8 mouse cellular contexts compared by ENCODE assay signal in genomic region chr7:141096649-141097056, GRCm38 (mm10). TPM values are rescaled to one million over a fixed set of nuclear protein-coding genes. Genes with fewer than 3 reads are reported as not detected.
DNase-seq lines count a peak whose midpoint lies in the region; ATAC-seq and TF ChIP-seq lines count a peak whose summit lies in the region.

No protein-coding gene starts in this region.

- peak; percentile 48; the same call in 1 of the 2 replicates for TF ChIP-seq POLR2A in thymus, adult 2 months (IDR thresholded peaks at IDR 0.05; ENCODE audit: control insufficient read depth, extremely low read depth, insufficient read depth, low read length, poor library complexity)

- H3K9me3 ChIP-seq in midbrain, embryonic 13.5 days, result no peaks in the 10 kb centered on the region

- peak; percentile 88 for DNase-seq in R1 (ENCODE audit: low read depth, low spot score)
- DNase-seq in gastrocnemius, postnatal 14 days, result peak; percentile 48
- DNase-seq in kidney, adult 8-10 months, result peak; percentile 71 to 73
- peak; percentile 72 for DNase-seq in lung, postnatal 14 days
- peak; percentile 96 for DNase-seq in thymus, adult 2 months
- DNase-seq in layer of hippocampus, adult 11-12 months (ENCODE audit: low spot score), result no peak
- no peak for DNase-seq in right cerebral cortex, postnatal 36 days (ENCODE audit: low spot score in 2 of 2)

- no peak for ATAC-seq in midbrain, embryonic 13.5 days

- H3K9ac ChIP-seq in midbrain, embryonic 13.5 days (replicated peaks), result no peak overlapping the region

- H3K27ac ChIP-seq in thymus, adult 2 months (ENCODE audit: control insufficient read depth, insufficient read depth, low read length), result peak overlapping the region; percentile 92
- no peak overlapping the region for H3K27ac ChIP-seq in midbrain, embryonic 13.5 days

- no peaks in the 10 kb centered on the region for H3K36me3 ChIP-seq in thymus, adult 2 months (ENCODE audit: control insufficient read depth, insufficient read depth, low read length)
- H3K36me3 ChIP-seq in midbrain, embryonic 13.5 days, result no peaks in the 10 kb centered on the region

- intact Hi-C loops in gastrocnemius, postnatal 14 days (cut with DNase I; ENCODE audit: low total_unique reads), result no loop called here

- peaks cover 42% of the 10 kb centered on the region for H3K4me1 ChIP-seq in thymus, adult 2 months (replicated peaks; ENCODE audit: control insufficient read depth, insufficient read depth, low read length)
- peaks cover 21% of the 10 kb centered on the region for H3K4me1 ChIP-seq in midbrain, embryonic 13.5 days (replicated peaks)

- 4% methylated on average over 6 of the region's 6 CpGs for WGBS in thymus, adult 2 months
- WGBS in midbrain, embryonic 13.5 days, result 42% methylated on average over 6 of the region's 6 CpGs

- H3K27me3 ChIP-seq in thymus, adult 2 months (ENCODE audit: control insufficient read depth, insufficient read depth, low read length), result no peaks in the 10 kb centered on the region
- H3K27me3 ChIP-seq in midbrain, embryonic 13.5 days, result peaks cover 62% of the 10 kb centered on the region

- peak; percentile 44; the same call in 1 of the 2 replicates for TF ChIP-seq CTCF in thymus, adult 2 months (IDR thresholded peaks at IDR 0.05; ENCODE audit: borderline replicate concordance, control insufficient read depth, extremely low read depth, insufficient read depth, low read length, poor library complexity)

- no peak overlapping the region for H3K4me2 ChIP-seq in midbrain, embryonic 13.5 days (replicated peaks)

- H3K4me3 ChIP-seq in thymus, adult 2 months (ENCODE audit: control insufficient read depth, insufficient read depth, low read length), result peak overlapping the region; percentile 53
- H3K4me3 ChIP-seq in midbrain, embryonic 13.5 days (replicated peaks), result no peak overlapping the region

RNA-seq across cellular contexts. Expression of gene Sigirr, which starts 3.7 kb away (rescaled TPM):
- total RNA-seq in gastrocnemius, postnatal 14 days (2021), result 1 to 10 TPM; 2.8 to 3.2 TPM
- polyA plus RNA-seq in thymus, adult 2 months (2012; rRNA removed), result 62.4 and 67.3 TPM in 2 replicates
- polyA plus RNA-seq in midbrain, embryonic 13.5 days (2015; fragmentation: Nextera tagmentation; extraction: Ambion mirVana), result 1.8 and 2.6 TPM in 2 replicates

RNA-seq across cellular contexts. Expression of gene Pkp3, which starts 18.6 kb away (rescaled TPM):
- not detected for total RNA-seq in gastrocnemius, postnatal 14 days (2021)
- 46.8 and 49.9 TPM in 2 replicates for polyA plus RNA-seq in thymus, adult 2 months (2012; rRNA removed)
- 0.14 and 0.15 TPM in 2 replicates for polyA plus RNA-seq in midbrain, embryonic 13.5 days (2015; fragmentation: Nextera tagmentation; extraction: Ambion mirVana)

RNA-seq across cellular contexts. Expression of gene Ano9, which starts 21.0 kb away (rescaled TPM):
- total RNA-seq in gastrocnemius, postnatal 14 days (2021), result not detected
- polyA plus RNA-seq in thymus, adult 2 months (2012; rRNA removed), result 1.5 and 2.9 TPM in 2 replicates
- 0.07 and 0.35 TPM in 2 replicates for polyA plus RNA-seq in midbrain, embryonic 13.5 days (2015; fragmentation: Nextera tagmentation; extraction: Ambion mirVana)

RNA-seq across cellular contexts. Expression of gene Ptdss2, which starts 25.5 kb away (rescaled TPM):
- 10 to 100 TPM; 15.5 to 21.9 TPM for total RNA-seq in gastrocnemius, postnatal 14 days (2021)
- 29.9 and 33.8 TPM in 2 replicates for polyA plus RNA-seq in thymus, adult 2 months (2012; rRNA removed)
- 77.4 TPM in 2 replicates for polyA plus RNA-seq in midbrain, embryonic 13.5 days (2015; fragmentation: Nextera tagmentation; extraction: Ambion mirVana)

RNA-seq across cellular contexts. Expression of gene B4galnt4, which starts 35.7 kb away (rescaled TPM):
- total RNA-seq in gastrocnemius, postnatal 14 days (2021), result under 1 TPM in 1 of 2 experiments, not detected in 1; 0.23 TPM
- polyA plus RNA-seq in thymus, adult 2 months (2012; rRNA removed), result 1.4 and 1.6 TPM in 2 replicates
- polyA plus RNA-seq in midbrain, embryonic 13.5 days (2015; fragmentation: Nextera tagmentation; extraction: Ambion mirVana), result 44.1 and 48.3 TPM in 2 replicates

Comparison
In these comparisons a context has a peak if more than half of its experiments do, and no peak if none do; other contexts are left out.
1. DNase-seq: peak in R1 (single experiment), gastrocnemius, postnatal 14 days (single experiment), kidney, adult 8-10 months (2 of 2), lung, postnatal 14 days (single experiment) and thymus, adult 2 months (single experiment); none in layer of hippocampus, adult 11-12 months (single experiment) and right cerebral cortex, postnatal 36 days (0 of 2).
2. RNA of gene Sigirr, which starts 3.7 kb away (polyA plus RNA-seq): 62.4 to 67.3 TPM in thymus, adult 2 months; 1.8 to 2.6 TPM in midbrain, embryonic 13.5 days; every median in the first group is over 10 times any median in the second.
3. RNA of gene Pkp3, which starts 18.6 kb away (polyA plus RNA-seq): 46.8 to 49.9 TPM in thymus, adult 2 months; 0.14 to 0.15 TPM in midbrain, embryonic 13.5 days; every median in the first group is over 10 times any median in the second.